Mouse (Mus musculus) CH12.LX (cell line): ENCODE measurements at regions not wholly inside any gene's neighbourhood (a gene's known extent, or its start where the extent isn't known, plus 50 kb on each side); places are given as distances from the start of the nearest gene placed in this dataset.
"Not testable (repeated sequence)": the region's sequence is repeated elsewhere in the genome, so short reads cannot be mapped to it uniquely, and the experiment has no call there.

Experiments used
- ELF1 ChIP-seq: IDR thresholded peaks from 2 replicates; pipeline ENCODE4 v1.6.1; 2014; ENCODE audit warnings: low read depth, mild to moderate bottlenecking, inconsistent platforms, low read length, improper control_type of control experiment
- MXI1 ChIP-seq: IDR thresholded peaks from 2 replicates; pipeline ENCODE4 v1.6.1; 2011; ENCODE audit warnings: mild to moderate bottlenecking, low read depth, low read length, improper control_type of control experiment
- POLR2AphosphoS2 ChIP-seq: IDR thresholded peaks from 2 replicates; pipeline ENCODE4 v1.6.1; 2011; ENCODE audit warnings: low read depth, low read length, improper control_type of control experiment
- RCOR1 ChIP-seq: conservative IDR thresholded peaks from 2 replicates; pipeline ENCODE4 v1.6.1; 2012; ENCODE audit warnings: low read depth, mild to moderate bottlenecking, inconsistent platforms, low read length, improper control_type of control experiment
- TBP ChIP-seq: conservative IDR thresholded peaks from 2 replicates; pipeline ENCODE4 v1.6.1; 2011; ENCODE audit warnings: low read depth, low read length, improper control_type of control experiment
- UBTF ChIP-seq: IDR thresholded peaks from 2 replicates; pipeline ENCODE4 v1.6.1; 2012; ENCODE audit warnings: low read depth, mild to moderate bottlenecking, inconsistent platforms, low read length, improper control_type of control experiment, moderate library complexity
- USF1 ChIP-seq: IDR thresholded peaks from 2 replicates; pipeline ENCODE4 v1.6.1; 2014; ENCODE audit warnings: low read depth, mild to moderate bottlenecking, inconsistent platforms, low read length, improper control_type of control experiment

GRCm38 (mm10) chr6:61047667-61048066 is 122.9 kb downstream of the Mmrn1 start:
- not testable (repeated sequence) for TF ChIP-seq MXI1, ELF1, USF1, POLR2AphosphoS2, TBP, RCOR1, UBTF
